Mouse (Mus musculus) yolk sac, embryonic 10.5 days (tissue): Measurements from ENCODE around the gene Naaladl2.
"Not testable (repeated sequence)": the region's sequence is repeated elsewhere in the genome, so short reads cannot be mapped to it uniquely, and the experiment has no call there.

ENCODE experiments used
- DNase-seq: peaks from one replicate; pipeline ENCODE4 v3.0.0-alpha.2; 2017; ENCODE audit warnings: low spot score

Naaladl2 gene

DNA sequence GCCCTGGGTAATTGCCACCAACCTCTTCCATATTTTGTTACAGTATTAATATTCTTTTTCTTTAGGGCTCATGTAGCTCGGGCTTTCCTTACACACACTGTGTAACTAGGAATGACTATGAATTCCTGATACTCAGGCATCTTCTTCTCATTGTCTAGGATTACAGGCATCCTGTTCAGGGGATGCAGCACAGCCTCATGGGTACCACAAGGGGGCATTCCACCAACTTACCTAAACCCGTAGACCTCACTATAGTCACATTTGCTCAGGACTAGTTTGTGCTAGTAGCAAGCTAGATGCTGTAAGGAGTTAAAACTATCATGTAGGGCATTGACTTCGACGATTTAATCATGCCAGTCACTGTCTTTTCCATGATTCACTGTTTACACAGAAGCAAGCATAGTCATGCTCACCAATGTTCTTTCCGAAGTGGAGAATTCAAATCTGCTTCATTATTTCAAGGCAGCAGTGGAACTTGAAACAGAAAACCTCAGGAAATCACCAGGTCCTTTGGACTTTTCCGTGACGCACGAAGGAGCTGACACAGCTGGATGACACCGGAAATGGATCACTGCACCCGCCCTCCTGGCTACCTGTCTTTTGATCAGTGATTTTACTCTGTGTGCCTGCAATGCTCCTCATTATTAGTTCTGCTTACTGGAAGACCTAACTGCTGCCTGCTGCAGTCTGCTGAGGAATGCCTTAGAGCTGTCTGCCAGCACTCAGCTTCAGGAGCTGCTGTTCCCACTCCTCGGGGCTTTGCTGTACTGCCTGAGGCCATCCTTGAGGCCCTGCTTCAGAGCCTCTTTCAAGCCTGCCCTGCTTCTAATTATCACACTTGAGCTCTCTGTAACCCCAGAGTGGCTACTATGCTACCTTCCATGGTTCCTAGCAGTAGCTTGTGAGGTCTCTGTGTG is 822.3 kb downstream of the Naaladl2 start:
- no peak for DNase-seq

DNA sequence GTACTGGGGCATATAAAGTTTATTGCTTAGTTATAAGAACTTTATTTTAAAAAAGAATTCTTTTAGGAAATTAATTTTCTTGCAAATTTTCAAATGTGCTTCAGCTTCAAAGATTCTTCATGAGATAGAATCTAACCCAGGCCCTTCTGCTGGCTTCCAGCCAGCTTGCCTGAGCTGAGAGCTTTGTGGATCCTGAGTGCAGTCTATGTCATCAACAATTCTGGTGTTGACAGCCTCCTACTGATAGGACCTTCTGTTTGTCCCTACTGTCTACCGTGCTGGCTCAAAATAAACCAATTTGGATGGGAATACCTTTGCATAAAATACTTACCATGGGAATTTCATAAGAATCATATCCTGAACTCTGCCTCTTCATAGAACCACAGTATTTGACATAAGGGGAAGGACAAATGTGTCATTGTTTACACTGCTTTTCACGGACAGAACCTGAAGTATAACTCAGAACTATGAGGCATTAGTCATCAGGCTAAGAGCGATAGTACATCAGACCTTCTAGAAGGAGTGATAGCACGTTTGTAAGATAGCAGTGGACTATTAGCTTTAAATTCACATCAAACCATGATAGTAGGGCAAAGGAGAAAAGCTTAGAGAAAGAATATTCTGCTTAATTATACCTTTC is 829.3 kb downstream of the Naaladl2 start:
- no peak for DNase-seq

DNA sequence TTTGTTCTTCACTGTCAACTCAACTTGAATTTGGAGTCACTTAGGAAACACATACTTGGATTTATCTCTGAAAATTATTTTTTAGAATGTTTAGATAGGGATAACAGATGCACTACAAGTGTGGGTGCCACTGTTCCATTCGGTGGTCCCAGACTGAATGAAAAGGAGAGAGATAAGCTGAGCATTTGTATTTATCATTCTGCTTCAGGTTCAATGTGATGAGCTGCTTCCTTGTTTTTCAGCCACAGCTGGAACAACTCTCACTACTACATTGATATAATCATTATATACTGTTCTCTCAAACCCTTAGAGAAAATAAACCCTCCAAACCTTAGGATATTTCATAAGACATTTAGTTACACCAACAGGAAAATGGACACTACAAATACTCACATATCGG is 918.6 kb downstream of the Naaladl2 start:
- DNase-seq = no peak

DNA sequence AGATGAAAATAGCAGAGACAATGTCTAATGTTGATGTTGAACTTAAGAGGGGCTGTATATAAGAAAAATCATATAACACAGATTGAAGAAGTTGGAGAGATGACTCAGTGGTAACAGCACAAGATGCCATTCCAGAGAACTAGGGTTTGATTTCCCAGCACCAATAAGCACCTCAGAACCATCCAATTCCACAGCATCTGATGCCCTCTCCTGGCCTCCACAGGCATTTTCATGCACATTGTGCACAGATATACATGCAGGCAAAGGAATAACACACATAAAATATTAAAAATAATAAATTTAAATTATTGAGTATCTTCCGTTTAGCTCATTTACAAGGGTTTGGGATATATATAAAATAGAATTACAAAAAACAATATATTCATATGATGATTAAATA is 926.6 kb downstream of the Naaladl2 start:
- no peak for DNase-seq

DNA sequence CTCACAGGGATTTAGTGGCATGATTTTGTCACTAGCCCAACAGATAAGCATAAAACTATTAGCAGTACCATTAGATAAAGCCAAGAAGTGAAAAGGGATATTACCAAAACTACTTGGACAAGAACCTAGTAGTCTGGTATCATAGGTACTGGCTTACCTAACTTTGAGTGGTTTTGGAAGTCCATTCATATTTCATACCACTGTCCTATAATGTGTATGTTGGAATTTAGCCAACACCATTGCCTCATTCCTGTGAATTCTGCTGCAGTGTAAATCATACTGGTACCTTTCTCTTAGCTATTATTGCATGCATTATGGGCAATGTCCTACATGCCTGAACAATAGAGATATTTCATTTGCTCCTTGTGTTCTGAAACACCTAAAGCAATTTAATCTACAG is 977.5 kb downstream of the Naaladl2 start:
- DNase-seq = no peak

DNA sequence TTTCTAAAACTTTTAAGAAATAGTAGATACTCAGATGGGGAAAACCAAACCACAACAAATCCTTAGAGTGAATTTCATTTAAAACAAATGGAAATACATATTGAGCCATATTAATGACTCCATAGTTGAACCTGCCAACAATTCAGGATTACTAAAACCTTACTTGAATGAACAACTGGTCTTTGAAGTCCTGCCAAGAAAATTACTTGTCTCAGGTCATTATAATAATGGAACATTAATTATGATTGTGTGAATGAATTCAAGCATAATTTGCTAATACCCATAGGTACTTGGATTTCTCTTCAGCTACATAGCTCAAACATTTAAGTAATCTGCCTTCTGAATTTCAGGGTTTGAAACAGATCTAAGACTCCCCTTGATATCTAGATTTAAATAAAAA is 980.1 kb downstream of the Naaladl2 start:
- DNase-seq = no peak

DNA sequence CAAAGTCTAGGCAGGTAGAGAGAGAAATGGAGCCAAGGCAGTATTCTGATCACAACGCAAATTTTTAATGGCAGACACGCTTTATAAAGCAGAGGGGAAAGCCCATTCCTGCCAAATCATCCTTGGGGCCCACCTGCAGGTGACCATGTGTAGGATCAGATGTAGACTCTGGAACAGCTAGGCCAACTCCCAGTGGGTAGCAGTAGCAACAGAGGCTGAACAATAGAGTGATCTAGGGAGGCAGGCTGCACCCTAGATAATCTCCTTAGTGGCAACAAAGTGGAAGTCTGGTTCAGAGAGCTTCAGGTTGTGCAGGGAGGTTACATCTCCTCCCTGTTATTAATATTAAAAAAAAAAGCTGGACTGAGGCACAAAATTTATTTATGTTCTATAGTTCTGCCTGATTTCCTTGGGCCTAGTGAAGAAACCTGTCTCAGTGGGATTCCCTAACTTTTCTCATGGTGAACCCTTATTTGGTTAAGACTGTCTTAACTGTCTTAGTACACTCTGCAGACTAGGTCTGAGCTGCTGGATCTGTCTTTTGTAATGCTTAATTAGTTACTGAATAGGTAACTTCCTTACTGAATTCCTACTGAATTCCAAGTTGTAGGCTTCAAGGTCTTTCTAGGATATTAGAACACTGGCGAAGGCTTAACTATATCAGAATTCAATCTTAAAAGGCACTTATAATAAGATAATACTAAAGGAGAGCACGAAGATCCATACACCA is 992.8 kb downstream of the Naaladl2 start:
- DNase-seq = not testable (repeated sequence)

DNA sequence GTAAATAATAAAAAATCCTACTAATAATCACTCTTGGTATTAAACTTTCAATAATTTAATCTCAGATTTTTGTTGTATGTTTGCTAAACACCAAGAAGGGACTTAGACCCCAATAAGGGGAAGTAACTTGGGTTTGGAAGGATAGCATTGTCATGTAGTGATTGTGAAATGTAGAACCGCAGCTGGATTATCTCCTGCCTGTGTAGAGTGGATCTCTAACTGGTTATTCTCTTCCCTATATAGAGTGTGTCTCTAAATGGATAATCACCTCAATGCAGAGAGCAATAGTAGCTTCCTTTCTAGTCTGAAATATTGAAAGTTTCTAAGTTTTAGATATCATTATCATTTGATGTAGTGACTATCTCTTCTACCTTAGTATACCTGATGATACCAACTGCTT is 1001.3 kb downstream of the Naaladl2 start:
- no peak for DNase-seq

DNA sequence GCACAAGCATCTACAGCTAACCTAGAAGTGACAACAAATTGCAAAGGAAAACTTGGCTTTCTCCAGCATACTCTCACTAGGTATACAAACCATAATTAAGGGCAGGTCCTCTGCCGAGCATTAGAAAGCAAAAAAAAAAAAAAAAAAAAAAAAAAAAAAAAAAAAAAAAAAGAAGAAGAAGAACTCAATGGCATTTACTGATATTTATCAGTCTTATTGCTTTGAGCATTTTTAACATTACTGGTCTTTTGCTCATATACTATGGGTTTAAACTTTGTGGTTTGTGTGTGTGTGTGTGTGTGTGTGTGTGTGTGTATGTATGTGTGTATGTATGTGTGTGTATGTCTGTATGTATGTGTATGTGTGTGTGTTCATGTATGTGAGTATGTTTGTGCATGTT is 1006.1 kb downstream of the Naaladl2 start:
- DNase-seq = no peak

DNA sequence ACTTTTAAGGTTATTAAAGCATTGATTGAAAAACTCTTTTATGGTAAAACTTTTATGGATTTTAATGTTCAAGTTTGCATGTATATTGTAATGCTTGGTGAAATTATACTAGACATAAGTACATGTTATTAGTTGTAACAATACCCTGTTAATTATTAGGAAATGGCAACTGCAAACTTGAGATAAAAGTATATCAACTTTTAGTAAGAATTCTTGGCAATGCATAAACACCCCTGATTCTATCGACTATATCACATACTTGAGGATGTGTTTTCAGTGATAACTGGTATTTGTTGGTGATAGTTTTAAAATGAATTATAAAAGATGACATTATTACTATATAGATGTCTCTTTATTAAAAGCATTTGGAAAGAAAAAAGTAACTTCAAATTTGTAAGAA is 1017.9 kb downstream of the Naaladl2 start:
- no peak for DNase-seq

DNA sequence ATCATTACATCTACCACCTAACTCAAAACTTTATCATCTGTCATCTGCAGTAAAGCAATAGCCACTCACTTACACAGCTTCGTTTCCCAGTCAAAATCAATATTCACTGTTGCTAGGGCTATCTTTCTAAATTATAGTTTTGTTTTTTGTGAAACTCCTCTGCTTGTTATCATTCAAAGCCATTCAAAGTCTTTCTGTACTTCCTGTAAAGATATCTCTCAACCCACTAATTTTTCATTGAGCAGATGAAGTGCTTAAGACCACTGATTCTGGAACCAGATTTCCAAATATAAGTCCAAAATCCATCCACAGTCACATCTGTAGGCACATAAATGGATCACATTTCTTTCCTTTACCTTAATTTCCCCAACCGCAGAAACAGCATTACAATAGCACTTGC is 1020.0 kb downstream of the Naaladl2 start:
- no peak for DNase-seq

DNA sequence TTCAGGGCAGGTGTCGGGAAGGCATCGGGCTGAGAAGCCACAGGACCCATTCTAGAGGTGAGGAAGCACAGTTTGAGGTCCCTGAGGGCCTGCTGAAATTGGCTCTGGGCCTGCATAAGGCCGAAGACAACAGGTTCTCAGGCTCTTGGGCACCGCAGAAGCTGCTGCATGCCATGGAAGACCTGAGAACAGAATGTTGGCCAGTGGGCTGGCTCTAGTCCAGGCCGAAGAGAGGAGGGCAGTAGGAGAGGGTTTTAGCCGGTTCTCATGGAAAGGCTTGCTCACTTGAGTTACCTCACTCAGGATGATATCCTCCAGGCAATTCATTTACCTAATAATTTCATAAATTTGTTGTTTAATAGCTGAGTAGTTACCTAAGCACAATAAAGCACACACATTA is 1025.9 kb downstream of the Naaladl2 start:
- no peak for DNase-seq

DNA sequence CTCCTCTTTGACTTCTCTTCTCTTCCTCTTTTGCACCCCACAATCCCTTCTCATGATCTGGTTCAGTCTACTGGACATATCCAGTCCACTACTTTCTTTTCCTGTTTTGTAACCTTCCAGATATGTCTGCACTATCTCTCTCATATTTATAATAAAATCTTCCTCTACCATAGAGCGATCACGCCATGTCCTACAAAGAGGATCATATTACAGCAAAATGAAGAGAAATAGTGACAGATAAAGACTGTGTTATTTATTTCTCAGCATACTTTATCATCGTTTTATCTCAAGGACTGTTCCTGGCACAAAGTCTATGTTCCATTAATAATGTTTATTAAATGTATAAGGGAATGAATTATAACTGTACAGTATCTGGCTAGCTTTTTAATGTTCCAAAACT is 1029.2 kb downstream of the Naaladl2 start:
- no peak for DNase-seq

DNA sequence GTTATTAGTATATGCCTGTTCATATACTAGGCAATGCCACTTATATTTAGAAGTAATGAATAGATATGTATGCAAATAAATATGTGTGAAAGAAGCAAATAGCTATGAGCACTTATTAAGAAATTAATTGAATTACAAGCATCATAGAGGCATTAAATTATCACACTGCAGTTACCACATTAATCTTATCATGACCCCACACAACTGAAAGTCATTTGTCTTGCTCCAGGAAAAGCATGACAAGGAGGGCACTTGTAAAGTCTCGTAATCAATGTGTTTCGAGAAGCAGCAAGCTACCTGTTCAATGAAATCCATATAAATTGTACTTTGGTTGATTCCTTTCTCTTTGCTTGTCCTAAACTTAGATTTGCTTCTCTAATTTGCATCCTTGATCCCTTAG is 1030.7 kb downstream of the Naaladl2 start:
- DNase-seq = no peak

DNA sequence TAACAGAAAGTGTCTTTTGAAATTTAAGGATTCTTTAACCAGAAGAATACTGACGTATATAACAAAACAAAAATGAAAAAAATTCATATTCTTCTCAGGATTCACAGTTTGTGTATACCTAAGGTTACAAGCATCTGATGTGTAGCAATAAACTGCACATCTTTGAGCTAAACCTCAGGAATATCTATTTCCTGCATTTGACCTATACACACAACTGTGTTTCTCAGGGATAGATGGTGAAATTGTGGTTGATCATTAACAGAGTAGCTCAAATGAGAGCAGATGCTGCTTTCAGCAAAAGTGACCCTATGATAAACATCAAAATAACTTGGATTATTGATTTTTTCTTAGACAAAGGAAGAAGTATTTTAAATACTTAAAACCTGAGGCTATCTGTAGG is 1037.7 kb downstream of the Naaladl2 start:
- DNase-seq = no peak

DNA sequence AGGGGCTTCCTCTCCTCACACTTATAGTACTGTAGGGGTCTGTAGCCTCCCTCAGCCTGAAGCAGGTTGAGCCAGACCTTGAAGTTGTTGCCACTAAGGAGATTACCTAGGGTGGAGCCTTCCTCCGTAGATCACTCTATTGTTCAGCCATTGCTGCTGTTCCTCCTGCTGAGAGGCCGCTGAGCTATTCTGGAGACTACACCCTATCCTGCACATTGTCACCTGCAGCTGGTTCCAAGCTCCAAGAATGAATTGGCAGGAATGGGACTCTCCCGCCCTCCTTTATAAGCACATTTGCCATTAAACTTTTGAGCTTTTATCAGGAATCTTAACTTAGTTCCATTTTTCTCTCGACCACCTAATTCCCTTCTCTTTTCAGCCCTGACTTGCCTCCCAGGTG is 1064.3 kb downstream of the Naaladl2 start:
- DNase-seq = no peak

DNA sequence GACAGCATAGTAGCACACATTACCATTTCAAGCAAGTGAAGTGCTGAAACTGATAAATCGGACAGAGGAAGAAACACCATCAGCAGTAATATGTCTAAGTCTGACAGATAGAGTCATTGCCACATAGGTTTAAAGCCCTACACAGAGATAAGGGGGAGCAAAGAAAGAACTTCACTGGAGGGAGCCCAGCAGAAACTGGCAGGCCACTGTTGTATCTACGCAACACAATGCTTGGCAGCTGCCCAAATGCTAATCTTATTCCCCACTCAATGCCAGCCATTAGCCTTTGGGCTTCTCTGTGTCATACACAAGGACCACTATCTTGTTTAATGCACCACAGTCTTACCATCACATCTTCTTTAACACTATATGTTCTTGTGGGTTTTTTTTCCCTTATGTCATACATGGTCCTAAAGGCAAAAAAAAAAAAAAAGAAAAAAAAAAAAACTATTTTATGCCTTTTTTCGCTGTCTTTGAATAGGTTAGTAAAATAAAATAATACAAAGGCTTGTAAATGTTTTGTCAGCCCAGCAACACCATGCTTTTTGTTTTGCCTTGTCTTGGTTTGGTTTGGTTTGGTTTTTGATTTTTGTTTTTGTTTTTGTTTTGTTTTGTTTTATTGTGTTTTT is 1072.8 kb downstream of the Naaladl2 start:
- DNase-seq = no peak

DNA sequence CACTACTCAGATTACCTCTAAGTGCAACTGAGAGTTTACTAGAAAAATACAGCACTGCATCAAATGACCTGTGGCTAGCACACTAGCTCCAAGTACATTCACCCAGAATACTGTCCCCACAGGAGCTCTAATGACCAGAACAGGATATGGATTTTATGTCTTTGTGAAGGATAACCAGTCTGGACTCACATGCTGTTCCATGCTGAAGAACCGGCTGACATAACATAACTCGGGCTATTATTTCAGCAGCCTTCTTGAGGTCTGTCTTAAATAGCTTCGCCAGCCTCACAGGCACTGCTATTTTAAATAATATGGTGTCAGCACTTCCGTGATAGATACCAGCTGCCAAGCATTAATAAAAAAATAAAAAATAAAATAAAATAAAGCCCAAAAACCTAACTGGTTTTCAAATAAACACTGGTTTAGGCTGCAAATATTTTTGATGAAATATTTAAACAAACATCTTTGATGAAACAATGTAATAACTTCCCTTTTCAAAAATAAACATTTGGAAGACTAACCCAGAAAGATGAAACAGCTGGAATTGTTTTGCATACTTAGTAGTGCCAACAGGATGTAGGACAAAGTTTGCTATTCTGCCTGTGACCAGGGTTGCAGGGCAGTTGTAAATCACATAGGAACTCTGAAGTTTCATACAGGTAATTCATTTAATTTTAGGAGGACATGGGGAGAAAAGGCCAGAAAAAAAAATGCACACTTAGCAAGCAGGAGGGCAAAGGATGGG is 1073.5 kb downstream of the Naaladl2 start:
- no peak for DNase-seq

DNA sequence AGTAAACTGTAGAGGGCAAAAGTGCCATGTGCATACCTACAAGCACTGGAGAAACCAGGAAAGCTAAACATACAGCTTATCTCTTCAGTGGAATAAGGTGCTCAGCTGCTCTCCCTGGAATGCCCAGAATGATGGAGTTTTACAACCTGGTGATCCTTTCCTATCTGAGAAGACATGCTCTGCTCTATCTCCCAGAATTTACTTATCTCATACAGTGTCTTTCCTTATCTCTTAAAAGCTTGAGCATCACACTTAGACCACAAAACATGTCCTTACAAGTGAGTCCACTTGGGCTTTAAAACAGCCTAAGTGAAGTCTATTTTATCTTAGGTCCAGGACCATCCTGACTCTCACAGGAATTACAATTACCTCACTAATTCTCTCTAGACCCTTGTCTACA is 1095.8 kb downstream of the Naaladl2 start:
- DNase-seq = no peak

DNA sequence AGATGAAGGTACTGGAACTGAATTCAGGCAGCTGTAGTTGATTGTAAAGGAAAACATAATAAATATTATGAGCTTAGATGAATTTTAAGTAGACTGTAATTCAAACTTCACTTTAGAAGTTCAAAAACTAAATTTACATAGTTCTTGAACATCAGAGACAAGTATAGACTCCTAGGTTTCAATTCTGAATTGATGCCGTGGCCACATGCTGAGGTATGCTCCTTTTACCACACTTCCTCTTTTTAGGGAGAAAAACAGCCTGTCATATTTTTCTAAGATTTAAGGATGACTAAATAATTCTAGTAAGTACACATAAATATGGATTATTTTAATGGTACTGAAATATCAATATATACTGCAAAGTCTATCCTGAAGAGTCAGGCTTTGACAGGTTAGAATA is 1142.3 kb downstream of the Naaladl2 start:
- DNase-seq = no peak

DNA sequence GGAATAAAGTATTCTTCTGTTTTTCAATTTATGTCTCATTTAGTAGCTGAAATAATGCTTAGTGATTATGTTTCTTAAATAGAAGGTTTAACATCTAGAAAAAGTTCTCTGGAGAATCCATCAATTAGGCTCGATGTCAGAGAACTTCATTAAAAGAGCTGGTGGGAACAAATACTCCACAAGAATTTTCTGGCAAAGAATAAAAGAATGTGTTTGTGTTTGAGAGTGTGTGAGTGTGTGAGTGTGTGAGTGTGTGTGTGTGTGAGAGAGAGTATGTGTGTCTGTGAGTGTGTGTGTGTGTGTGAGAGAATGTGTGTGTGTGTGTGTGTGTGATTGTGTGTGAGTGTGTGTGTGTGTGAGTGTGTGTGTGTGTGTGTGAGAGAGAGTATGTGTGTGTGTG is 1170.3 kb downstream of the Naaladl2 start:
- DNase-seq = no peak
